Mouse (Mus musculus) heart, adult 2 months (tissue): ENCODE measurements around the gene Pard3.

Experiments used
- CTCF ChIP-seq: fragments of 200-600 bp; IDR thresholded peaks from 2 replicates; pipeline ENCODE4 v1.8.1; 2022; ENCODE audit warnings: antibody characterized with exemption, mild to moderate bottlenecking, moderate library complexity
- EP300 ChIP-seq: fragments of 200-500 bp; IDR thresholded peaks from 2 replicates; pipeline ENCODE4 v1.6.1; 2011; ENCODE audit warnings: low read depth, low read length, control low read depth; ENCODE audit not compliant: insufficient read depth

- TF ChIP-seq CTCF: no peak
- no peak for TF ChIP-seq EP300
These were observed 205.5 kb downstream of the Pard3 start for GRCm38 (mm10) chr8:127269082-127269747.
